Mouse (Mus musculus): ENCODE data around the gene Rnf227.

Rnf227 gene

GRCm38 (mm10) chr11:69328517-69328916 lies 11.7 kb upstream of the Rnf227 start:
- intact Hi-C loops (cut with DNase I), result loop anchor here (5.0 kb wide), 1 partner anchor 56 kb away; no protein-coding TSS in a partner anchor

GRCm38 (mm10) chr11:69331152-69331551 lies 9.1 kb upstream of the Rnf227 start:
- intact Hi-C loops (cut with DNase I), result loop anchor here (5.0 kb wide), 1 partner anchor 41 kb away; no protein-coding TSS in a partner anchor

DNA sequence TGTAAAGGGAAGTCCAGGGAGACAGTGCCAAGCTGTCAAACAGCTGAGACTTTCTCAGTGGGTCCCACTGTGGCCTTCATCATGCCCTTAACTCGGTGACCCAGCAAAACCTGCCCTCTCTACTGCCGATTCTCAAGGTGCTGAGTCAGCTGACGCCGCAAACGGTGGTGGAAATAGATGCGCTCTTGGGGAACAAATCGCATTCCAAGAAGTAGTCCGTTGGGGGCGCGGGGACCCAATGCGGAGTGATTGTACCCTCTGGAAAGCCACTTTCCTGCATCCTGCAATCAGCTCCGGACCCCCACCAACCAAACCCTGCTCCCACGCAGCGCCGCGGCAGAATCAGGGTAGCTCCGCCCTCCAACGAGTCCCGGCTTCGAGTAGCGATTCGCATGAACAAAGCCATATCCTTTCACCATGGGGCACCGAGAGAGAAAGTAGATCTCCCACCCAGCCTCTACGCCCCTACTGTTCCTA lies 8.3 kb upstream of the Rnf227 start:
- intact Hi-C loops (cut with DNase I), result loop anchor here (5.0 kb wide), 1 partner anchor 40 kb away; no protein-coding TSS in a partner anchor

- intact Hi-C loops (cut with DNase I), result loop anchor here (5.0 kb wide), 1 partner anchor 40 kb away; no protein-coding TSS in a partner anchor
Measured at GRCm38 (mm10) chr11:69332713-69333253, 7.5 kb upstream of the Rnf227 start.

DNA sequence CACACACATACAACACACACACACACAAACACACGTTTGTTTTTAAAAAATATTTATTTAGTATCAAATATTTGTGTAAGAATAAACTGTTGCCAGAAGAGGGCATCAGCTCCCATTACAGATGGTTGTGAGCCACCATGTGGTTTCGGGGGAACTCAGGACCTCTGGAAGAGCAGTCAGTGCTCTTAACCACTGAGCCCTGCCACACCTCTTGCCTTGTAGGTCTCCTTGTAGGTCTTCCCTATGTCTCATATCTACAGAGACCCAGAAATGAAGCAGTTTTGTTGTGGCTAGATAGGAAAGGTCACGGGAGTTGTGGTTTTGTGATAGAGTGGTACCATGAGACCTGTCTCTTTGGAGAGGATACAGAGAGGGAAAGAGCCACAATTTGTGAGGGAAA lies 6.3 kb upstream of the Rnf227 start:
- intact Hi-C loops (cut with DNase I), result loop anchor here (5.0 kb wide), 1 partner anchor 38 kb away; no protein-coding TSS in a partner anchor

- intact Hi-C loops (cut with DNase I), result loop anchor here (5.0 kb wide), 1 partner anchor 38 kb away; no protein-coding TSS in a partner anchor
Measured at GRCm38 (mm10) chr11:69334796-69335195, 5.5 kb upstream of the Rnf227 start.

DNA sequence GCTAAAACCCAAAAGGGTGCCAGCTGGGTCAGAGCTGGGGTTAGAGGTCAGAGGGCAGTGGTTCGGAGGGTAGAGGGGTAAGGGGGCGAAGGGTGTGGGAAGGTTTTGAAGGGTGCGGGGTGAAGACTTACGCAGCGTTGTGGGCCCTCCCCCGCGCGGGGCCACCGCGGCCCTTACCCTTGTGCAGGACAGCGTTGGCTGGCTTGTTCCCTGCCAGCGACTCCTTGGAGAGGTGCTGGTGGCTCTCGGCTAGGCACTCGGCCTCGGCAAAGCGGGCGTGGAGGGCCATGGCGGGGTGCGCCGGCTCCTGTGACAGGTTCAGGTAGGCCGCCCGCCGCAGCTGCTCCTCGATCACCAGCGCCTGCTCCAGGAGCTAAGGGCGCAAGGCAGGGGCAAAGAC lies 6.2 kb downstream of the Rnf227 start:
- intact Hi-C loops (cut with DNase I), result no loop called here

- intact Hi-C loops (cut with DNase I), result no loop called here
Measured at GRCm38 (mm10) chr11:69356544-69356943, 16.3 kb downstream of the Rnf227 start.

DNA sequence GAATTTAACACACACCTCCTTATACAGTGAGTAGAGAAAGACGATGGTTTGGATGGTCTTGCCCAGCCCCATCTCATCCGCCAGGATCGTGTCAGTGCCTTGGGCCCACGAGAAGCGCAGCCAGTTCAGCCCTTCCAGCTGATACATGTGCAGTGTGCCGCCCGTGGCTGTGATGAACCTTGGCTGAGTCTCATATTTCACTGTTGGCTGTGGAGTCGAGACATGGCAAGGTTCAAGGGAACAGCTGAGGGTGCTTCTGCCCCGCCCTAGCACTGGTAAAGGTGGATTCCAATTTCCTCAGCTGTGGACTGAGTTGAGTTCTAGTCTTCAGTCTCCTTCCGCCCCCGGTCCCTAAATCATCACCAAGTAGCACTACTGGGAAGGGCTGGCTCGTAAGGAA lies 17.4 kb downstream of the Rnf227 start:
- intact Hi-C loops (cut with DNase I), result no loop called here

- intact Hi-C loops (cut with DNase I), result no loop called here
Measured at GRCm38 (mm10) chr11:69362021-69362420, 21.8 kb downstream of the Rnf227 start.

DNA sequence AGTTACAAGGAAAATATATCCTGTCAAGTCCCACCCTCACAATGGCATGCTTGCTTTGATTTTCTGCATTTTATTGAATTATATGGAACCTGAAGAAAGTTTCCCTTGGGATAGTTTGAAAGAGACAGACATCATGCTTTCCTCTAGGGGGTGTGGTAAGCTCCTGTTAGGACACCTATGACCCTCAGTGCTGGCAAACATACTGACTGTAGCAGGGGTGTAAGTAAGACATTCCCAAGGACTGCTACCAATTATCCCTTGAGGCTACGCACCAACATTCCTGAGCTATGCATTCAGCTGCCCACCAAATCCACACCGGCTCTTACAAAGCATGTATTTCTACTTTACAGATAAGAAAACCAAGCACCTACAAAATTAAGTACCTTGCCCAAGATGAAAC lies 22.2 kb downstream of the Rnf227 start:
- intact Hi-C loops (cut with DNase I), result no loop called here

- intact Hi-C loops (cut with DNase I), result no loop called here
Measured at GRCm38 (mm10) chr11:69364376-69364775, 24.1 kb downstream of the Rnf227 start.

DNA sequence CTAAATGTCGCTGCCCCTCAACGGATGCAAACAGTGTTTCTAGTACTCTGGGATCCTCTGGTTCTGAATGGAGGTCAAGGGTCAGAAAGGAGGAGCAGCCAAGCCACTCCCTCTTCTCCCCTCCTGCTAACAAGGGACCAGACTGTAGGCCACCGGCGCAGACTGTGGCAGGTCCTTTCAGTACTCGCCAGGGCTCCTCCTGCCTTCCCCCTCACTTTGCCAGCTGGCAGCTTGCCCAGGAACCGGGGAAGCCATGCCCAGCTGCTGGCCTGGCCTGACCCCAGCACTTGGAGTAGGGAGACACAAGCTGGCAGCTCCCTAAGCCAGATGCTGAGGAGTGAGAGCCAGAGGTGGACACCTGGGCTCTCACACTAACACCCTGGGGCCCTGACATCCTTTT lies 24.6 kb downstream of the Rnf227 start:
- intact Hi-C loops (cut with DNase I), result no loop called here

DNA sequence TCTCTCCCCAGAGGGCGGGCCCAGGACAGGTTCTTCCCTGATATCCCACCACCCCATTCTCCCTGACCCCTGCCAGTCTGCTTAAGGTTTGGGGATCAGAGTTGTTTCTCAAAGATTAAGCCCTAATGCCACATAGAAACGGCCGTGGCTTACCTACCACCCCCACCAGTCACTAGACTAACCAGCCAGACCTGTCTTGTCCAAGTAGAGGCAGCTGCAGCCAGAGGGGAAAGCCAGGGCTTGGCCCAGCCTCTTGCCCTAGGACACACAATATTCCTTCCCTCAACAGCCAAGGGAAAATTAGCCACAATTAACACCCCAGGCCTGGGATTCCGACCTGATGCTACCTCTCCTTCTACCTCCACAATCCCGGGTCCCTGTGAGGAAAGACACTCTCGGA lies 25.5 kb downstream of the Rnf227 start:
- intact Hi-C loops (cut with DNase I), result no loop called here

- intact Hi-C loops (cut with DNase I), result no loop called here
Measured at GRCm38 (mm10) chr11:69366157-69366854, 26.0 kb downstream of the Rnf227 start.

- intact Hi-C loops (cut with DNase I), result no loop called here
Measured at GRCm38 (mm10) chr11:69366855-69367615, 26.8 kb downstream of the Rnf227 start.

- intact Hi-C loops (cut with DNase I), result no loop called here
Measured at GRCm38 (mm10) chr11:69367616-69368355, 27.5 kb downstream of the Rnf227 start.

DNA sequence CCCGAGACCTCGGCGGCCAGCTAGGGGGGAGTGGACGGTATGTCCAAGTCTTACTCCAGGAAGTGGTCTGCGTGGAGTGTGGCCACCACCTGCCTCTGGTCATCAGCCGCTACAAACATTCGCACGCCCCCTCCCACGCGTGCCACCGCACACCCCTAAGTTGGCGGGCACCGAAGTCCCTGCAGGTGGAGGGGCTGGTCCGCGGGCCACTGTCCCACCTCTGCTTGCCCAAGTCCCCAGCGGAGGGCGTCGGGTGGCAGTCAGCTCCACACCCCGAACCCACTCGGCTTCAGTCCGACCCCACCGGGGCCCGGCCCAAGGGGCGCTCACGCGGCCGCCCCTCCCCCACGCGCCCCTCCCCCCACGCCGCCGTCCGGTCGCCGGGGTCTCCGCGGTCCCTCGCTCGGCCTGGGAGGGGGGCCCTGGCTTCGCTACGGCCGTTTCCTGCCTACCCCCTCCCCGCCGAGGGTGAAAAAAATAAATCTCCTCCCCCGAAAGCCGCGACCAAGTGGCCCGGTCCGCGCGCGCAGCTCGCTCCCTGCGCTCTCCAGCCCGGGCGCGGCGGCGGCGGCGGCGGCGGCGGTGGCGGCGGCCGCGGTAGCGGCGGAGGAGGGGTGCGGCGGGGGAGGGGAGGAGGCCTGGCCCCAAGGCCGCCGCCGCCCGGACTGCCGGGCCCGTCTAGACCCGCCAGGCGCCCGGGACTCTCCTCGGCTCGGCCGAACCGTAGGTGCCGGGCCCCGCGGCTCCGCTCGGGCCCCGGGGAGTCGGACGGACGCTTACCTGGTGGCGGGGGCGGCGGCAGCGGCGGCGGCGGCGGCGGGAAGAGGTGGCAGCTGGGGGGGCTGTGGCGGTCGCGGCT lies 28.3 kb downstream of the Rnf227 start:
- intact Hi-C loops (cut with DNase I), result no loop called here

GRCm38 (mm10) chr11:69369215-69369989 lies 29.1 kb downstream of the Rnf227 start, which contains the start of gene Chd3:
Gene Chd3, minus strand, starts transcription at chr11:69369406.
- intact Hi-C loops (cut with DNase I), result no loop called here
